Comparison of ENCODE assay signal across 14 mouse cellular contexts in genomic region chr5:20196765-20197164, GRCm38 (mm10).
A peak's percentile ranks its signal among the peaks of the same experiment; 100 is the strongest.
DNase-seq lines count a peak whose midpoint lies in the region; ATAC-seq and TF ChIP-seq lines count a peak whose summit lies in the region.
"Had no signal": no experiment of that assay in that cellular context is flagged by ENCODE, and none has a peak within 500 bp of the region (broad histone marks: within the 10 kb centered on the region; RNA-seq: fewer than 3 reads in every experiment).

No protein-coding gene starts in this region.

- WGBS in intestine, embryonic 14.5 days: 39% methylated on average over 5 of the region's 5 CpGs
- 36% methylated on average over 5 of the region's 5 CpGs for WGBS in intestine, embryonic 15.5 days
- 41% methylated on average over 5 of the region's 5 CpGs for WGBS in hindbrain, embryonic 11.5 days
- 41% methylated on average over 5 of the region's 5 CpGs for WGBS in midbrain, postnatal 0 days
- 49% methylated on average over 5 of the region's 5 CpGs for WGBS in kidney, embryonic 14.5 days

- no peaks in the 10 kb centered on the region for H3K9me3 ChIP-seq in intestine, embryonic 14.5 days (ENCODE audit: control insufficient read depth, low read length)
- H3K9me3 ChIP-seq in intestine, embryonic 15.5 days: no peaks in the 10 kb centered on the region
- no peaks in the 10 kb centered on the region for H3K9me3 ChIP-seq in hindbrain, embryonic 11.5 days (ENCODE audit: control insufficient read depth, low read length)
- H3K9me3 ChIP-seq in midbrain, postnatal 0 days (ENCODE audit: low read length): no peaks in the 10 kb centered on the region
- H3K9me3 ChIP-seq in kidney, embryonic 14.5 days (ENCODE audit: control insufficient read depth, low read length): no peaks in the 10 kb centered on the region
- H3K9me3 ChIP-seq: embryonic facial prominence, embryonic 12.5 days had no signal

- no peaks in the 10 kb centered on the region for H3K27me3 ChIP-seq in intestine, embryonic 14.5 days (replicated peaks; ENCODE audit: control insufficient read depth, insufficient read depth, low read length)
- no peaks in the 10 kb centered on the region for H3K27me3 ChIP-seq in intestine, embryonic 15.5 days (replicated peaks)
- H3K27me3 ChIP-seq in hindbrain, embryonic 11.5 days (ENCODE audit: control insufficient read depth, insufficient read depth, low read length): no peaks in the 10 kb centered on the region
- H3K27me3 ChIP-seq in midbrain, postnatal 0 days (ENCODE audit: insufficient read depth, low read length): no peaks in the 10 kb centered on the region
- H3K27me3 ChIP-seq in kidney, embryonic 14.5 days (ENCODE audit: control insufficient read depth, insufficient read depth, low read length): no peaks in the 10 kb centered on the region
- H3K27me3 ChIP-seq: embryonic facial prominence, embryonic 12.5 days had no signal

- H3K4me3 ChIP-seq in intestine, embryonic 14.5 days (ENCODE audit: low read depth, low read length): no peak overlapping the region
- H3K4me3 ChIP-seq in intestine, embryonic 15.5 days (replicated peaks): no peak overlapping the region
- H3K4me3 ChIP-seq in hindbrain, embryonic 11.5 days (ENCODE audit: low read depth, low read length): no peak overlapping the region
- H3K4me3 ChIP-seq in midbrain, postnatal 0 days (ENCODE audit: low read depth, low read length): no peak overlapping the region
- no peak overlapping the region for H3K4me3 ChIP-seq in kidney, embryonic 14.5 days (ENCODE audit: low read length)
- H3K4me3 ChIP-seq: embryonic facial prominence, embryonic 12.5 days; myocyte had no signal

- H3K4me1 ChIP-seq in intestine, embryonic 14.5 days (replicated peaks; ENCODE audit: control insufficient read depth, insufficient read depth, low read length): no peaks in the 10 kb centered on the region
- H3K4me1 ChIP-seq in intestine, embryonic 15.5 days (replicated peaks): no peaks in the 10 kb centered on the region
- H3K4me1 ChIP-seq in hindbrain, embryonic 11.5 days (replicated peaks; ENCODE audit: control insufficient read depth, insufficient read depth, low read length): no peaks in the 10 kb centered on the region
- H3K4me1 ChIP-seq in midbrain, postnatal 0 days (ENCODE audit: insufficient read depth, low read length): no peaks in the 10 kb centered on the region; the same call in 1 of the 2 replicates
- H3K4me1 ChIP-seq in kidney, embryonic 14.5 days (ENCODE audit: control insufficient read depth, insufficient read depth, low read length): no peaks in the 10 kb centered on the region
- H3K4me1 ChIP-seq: embryonic facial prominence, embryonic 12.5 days had no signal

- H3K36me3 ChIP-seq in intestine, embryonic 14.5 days (ENCODE audit: control insufficient read depth, insufficient read depth, low read length): no peaks in the 10 kb centered on the region
- no peaks in the 10 kb centered on the region for H3K36me3 ChIP-seq in intestine, embryonic 15.5 days
- no peaks in the 10 kb centered on the region for H3K36me3 ChIP-seq in hindbrain, embryonic 11.5 days (ENCODE audit: control insufficient read depth, insufficient read depth, low read length)
- H3K36me3 ChIP-seq in midbrain, postnatal 0 days (ENCODE audit: insufficient read depth, low read length): no peaks in the 10 kb centered on the region
- H3K36me3 ChIP-seq in kidney, embryonic 14.5 days (ENCODE audit: control insufficient read depth, insufficient read depth, low read length): no peaks in the 10 kb centered on the region
- H3K36me3 ChIP-seq: embryonic facial prominence, embryonic 12.5 days had no signal

- 0 out of 2 replicates have a peak, but pooled peaks have one; percentile 27 for ATAC-seq in intestine, embryonic 14.5 days (replicated peaks; ENCODE audit: low FRiP score, low TSS enrichment, low read depth)
- ATAC-seq in intestine, embryonic 15.5 days: no peak
- peak; percentile 93 for ATAC-seq in hindbrain, embryonic 11.5 days (ENCODE audit: low FRiP score)
- ATAC-seq in midbrain, postnatal 0 days (ENCODE audit: low FRiP score): peak; percentile 41; the same call in 1 of the 2 replicates
- no peak for ATAC-seq in kidney, embryonic 14.5 days (ENCODE audit: low FRiP score, low TSS enrichment)
- ATAC-seq: inflammation-experienced regulatory T-cells, adult 6 months; lung, postnatal 0 days had no signal

- H3K4me2 ChIP-seq in intestine, embryonic 14.5 days (ENCODE audit: low read length): no peak overlapping the region
- no peak overlapping the region for H3K4me2 ChIP-seq in intestine, embryonic 15.5 days (replicated peaks)
- H3K4me2 ChIP-seq in hindbrain, embryonic 11.5 days (replicated peaks; ENCODE audit: low read depth, low read length): no peak overlapping the region
- no peak overlapping the region; the same call in 1 of the 2 replicates for H3K4me2 ChIP-seq in midbrain, postnatal 0 days (ENCODE audit: low read depth, low read length, poor library complexity, severe bottlenecking)
- H3K4me2 ChIP-seq in kidney, embryonic 14.5 days (replicated peaks; ENCODE audit: low read depth, low read length): no peak overlapping the region
- H3K4me2 ChIP-seq: embryonic facial prominence, embryonic 12.5 days; heart, embryonic 11.5 days had no signal

- TF ChIP-seq CTCF in midbrain, postnatal 0 days (IDR thresholded peaks at IDR 0.05): no peak

- H3K27ac ChIP-seq in intestine, embryonic 14.5 days (ENCODE audit: low read depth): no peak overlapping the region
- H3K27ac ChIP-seq in intestine, embryonic 15.5 days: no peak overlapping the region
- H3K27ac ChIP-seq in hindbrain, embryonic 11.5 days (ENCODE audit: low read depth, low read length): peak overlapping the region; percentile 42; the same call in 1 of the 2 replicates
- H3K27ac ChIP-seq in midbrain, postnatal 0 days (ENCODE audit: low read depth, low read length): no peak overlapping the region
- H3K27ac ChIP-seq in kidney, embryonic 14.5 days (ENCODE audit: low read depth, low read length): no peak overlapping the region
- H3K27ac ChIP-seq: embryonic facial prominence, embryonic 12.5 days had no signal

- H3K9ac ChIP-seq in intestine, embryonic 14.5 days (ENCODE audit: low read length): no peak overlapping the region
- no peak overlapping the region for H3K9ac ChIP-seq in intestine, embryonic 15.5 days
- H3K9ac ChIP-seq in hindbrain, embryonic 11.5 days (ENCODE audit: low read depth, low read length): no peak overlapping the region
- no peak overlapping the region for H3K9ac ChIP-seq in midbrain, postnatal 0 days (replicated peaks; ENCODE audit: low read length, poor library complexity, severe bottlenecking)
- H3K9ac ChIP-seq in kidney, embryonic 14.5 days (ENCODE audit: low read depth, low read length): no peak overlapping the region
- H3K9ac ChIP-seq: embryonic facial prominence, embryonic 12.5 days had no signal

- no peak for DNase-seq in intestine, embryonic 14.5 days (ENCODE audit: low spot score)
- peak; percentile 16 for DNase-seq in brain, embryonic 18.5 days (ENCODE audit: low read depth, low spot score)
- peak; percentile 15 for DNase-seq in hindbrain, embryonic 11.5 days (ENCODE audit: low spot score)
- peak; percentile 64 for DNase-seq in midbrain, postnatal 0 days (ENCODE audit: low spot score)
- no peak for DNase-seq in natural killer cell, adult 2 months (ENCODE audit: low spot score in 2 of 2)
- no peak for DNase-seq in left cerebral cortex, adult 8-10 months (ENCODE audit: low spot score in 2 of 2)
- DNase-seq: liver had no signal

Comparison
In these comparisons a context has a peak if more than half of its experiments do, and no peak if none do; other contexts are left out.
1. ATAC-seq: peak in intestine, embryonic 14.5 days (single experiment), hindbrain, embryonic 11.5 days (single experiment) and midbrain, postnatal 0 days (single experiment); none in intestine, embryonic 15.5 days (single experiment) and kidney, embryonic 14.5 days (single experiment).
2. DNase-seq: peak in brain, embryonic 18.5 days (single experiment), hindbrain, embryonic 11.5 days (single experiment) and midbrain, postnatal 0 days (single experiment); none in intestine, embryonic 14.5 days (single experiment), natural killer cell, adult 2 months (0 of 2) and left cerebral cortex, adult 8-10 months (0 of 2).